Mouse (Mus musculus) heart, postnatal 25 days (tissue): ENCODE data around the gene Gm13694. TPM values are rescaled to one million over a fixed set of nuclear protein-coding genes. Genes with fewer than 3 reads are reported as not detected.

Experiments used
- DNase-seq: peaks from one replicate; pipeline ENCODE4 v3.0.0; 2022; ENCODE audit warnings: low spot score
- intact Hi-C: fragments of 180-260 bp; cut with DNase I; formaldehyde crosslinking; loops from one replicate; pipeline ENCODE4 v1.15.1; 2025
- total RNA-seq, 2 experiments: library from RNA; stranded (reverse); gene quantifications; 2 replicates each; pipeline ENCODE4 v1.2.3; 2021

Gene Gm13694
- total RNA-seq, 2 experiments from 2014 or later = 0.67 to 0.68 TPM

DNA sequence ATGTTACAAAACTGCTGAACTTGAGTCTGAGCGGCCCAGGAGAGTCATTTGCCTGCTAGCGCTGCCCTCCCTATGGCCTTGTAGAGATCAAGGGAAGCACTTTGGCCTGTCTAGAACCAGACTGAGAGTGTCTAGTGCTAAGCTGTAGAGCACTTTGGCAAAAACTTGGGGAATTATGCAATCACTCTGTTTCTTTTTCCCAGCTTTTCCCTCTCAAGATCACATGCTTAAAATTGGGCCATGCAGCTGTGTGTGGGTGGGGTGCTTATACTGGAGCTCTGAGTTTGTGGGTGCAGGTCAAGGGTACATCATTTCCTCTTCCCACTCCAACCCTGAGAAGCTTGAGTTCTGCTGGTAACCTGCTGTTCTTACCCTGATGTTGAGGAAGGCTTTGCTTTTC is 44.2 kb downstream of the Gm13694 start:
- intact Hi-C loops = no loop called here
- DNase-seq = peak; percentile 48

DNA sequence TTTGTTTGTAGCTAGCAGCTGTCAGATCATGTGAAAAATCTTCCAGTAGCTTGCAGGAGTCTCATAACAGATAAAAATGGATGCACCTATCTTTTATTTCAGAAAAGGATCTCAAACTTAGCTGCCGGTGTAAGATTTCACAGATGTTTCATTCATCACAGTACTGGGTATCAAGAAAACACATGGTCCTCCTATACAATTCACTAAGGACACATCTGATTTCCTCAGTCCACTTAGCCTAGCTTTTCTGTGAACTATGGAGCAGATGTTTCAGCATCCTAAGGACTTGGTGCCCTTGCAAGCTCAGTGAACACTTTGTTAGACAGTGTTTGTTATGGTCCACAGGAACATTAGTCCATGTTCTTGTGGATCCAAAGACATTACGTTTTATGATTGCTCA is 44.6 kb downstream of the Gm13694 start:
- no peak for DNase-seq
- intact Hi-C loops = no loop called here

DNA sequence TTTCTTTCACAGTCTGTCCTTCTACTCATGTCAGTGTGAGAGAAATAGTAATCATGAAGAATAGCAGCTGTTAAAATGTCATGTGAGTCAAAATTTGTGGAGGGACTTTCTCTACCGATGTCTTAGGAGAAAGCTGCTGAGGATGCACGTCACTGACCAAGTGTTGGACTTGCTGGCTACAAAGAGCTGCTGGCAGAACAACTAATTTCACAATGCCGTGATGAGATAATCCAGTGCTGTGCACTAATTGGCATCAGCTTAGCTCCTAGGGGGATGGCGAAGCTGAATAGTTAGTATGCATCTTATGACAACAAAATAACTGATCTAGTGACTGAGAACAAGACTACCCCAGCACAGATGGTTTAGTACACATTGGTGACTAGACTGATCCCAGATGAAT is 46.5 kb downstream of the Gm13694 start:
- intact Hi-C loops = no loop called here
- peak; percentile 52 for DNase-seq

Other genes with a start within 250 kb of the Gm13694 start
- gene Fam171b, start 166.3 kb upstream of the Gm13694 start, total RNA-seq = 1 to 10 TPM in 1 of 2 experiments, under 1 TPM in 1; 0.81 to 1.4 TPM
- gene Zswim2, start 37.7 kb upstream of the Gm13694 start, total RNA-seq = not detected
- under 1 TPM; 0.67 to 0.68 TPM for gene Gm13698, start 23.2 kb upstream of the Gm13694 start, total RNA-seq
- gene Gm13693, start 17.4 kb upstream of the Gm13694 start, total RNA-seq = under 1 TPM; 0.67 to 0.68 TPM
- gene Gm13695, start 11.6 kb upstream of the Gm13694 start, total RNA-seq = under 1 TPM; 0.67 to 0.68 TPM
- gene Gm13696, start 5.8 kb upstream of the Gm13694 start, total RNA-seq = under 1 TPM; 0.67 to 0.68 TPM
- under 1 TPM; 0.67 to 0.68 TPM for gene Gm13697, start 5.8 kb downstream of the Gm13694 start, total RNA-seq
- under 1 TPM; 0.67 to 0.68 TPM for gene Gm13691, start 11.6 kb downstream of the Gm13694 start, total RNA-seq